Mouse (Mus musculus): Measurements from ENCODE around the gene Drd5.

The Drd5 gene

GRCm38 (mm10) chr5:38350351-38350929, 31.3 kb downstream of the Drd5 start:
- peak; percentile 67 for DNase-seq (ENCODE audit: low read depth, low spot score)

- DNase-seq (ENCODE audit: low read depth, low spot score), result no peak
Measured at GRCm38 (mm10) chr5:38356927-38357326, 37.8 kb downstream of the Drd5 start.

- DNase-seq (ENCODE audit: low read depth, low spot score), result no peak
Measured at GRCm38 (mm10) chr5:38359716-38360115, 40.5 kb downstream of the Drd5 start.

GRCm38 (mm10) chr5:38364396-38364795, 45.2 kb downstream of the Drd5 start:
- DNase-seq (ENCODE audit: low read depth, low spot score), result no peak

- DNase-seq (ENCODE audit: low read depth, low spot score), result no peak
Measured at GRCm38 (mm10) chr5:38365521-38365920, 46.4 kb downstream of the Drd5 start.

- DNase-seq (ENCODE audit: low read depth, low spot score), result peak; percentile 59
Measured at GRCm38 (mm10) chr5:38366650-38367470, 47.7 kb downstream of the Drd5 start.

GRCm38 (mm10) chr5:38371308-38371707, 52.1 kb downstream of the Drd5 start:
- DNase-seq (ENCODE audit: low read depth, low spot score), result no peak

Measured in R1 (cell line).